Mouse (Mus musculus): Measurements from ENCODE around the gene Olfr661. TPM values are rescaled to one million over a fixed set of nuclear protein-coding genes. Genes with fewer than 3 reads are reported as not detected.

Gene Olfr661
- polyA plus RNA-seq (2012; fragmentation: generic; extraction: Trizol), result not detected

GRCm38 (mm10) chr7:104686201-104686600 lies at the start of gene Olfr661:
Gene Olfr661, plus strand, starts transcription at chr7:104686501.

GRCm38 (mm10) chr7:104646841-104647482 lies 39.3 kb upstream of the Olfr661 start, which contains the start of gene Olfr658:
Gene Olfr658, minus strand, starts transcription at chr7:104647305.

GRCm38 (mm10) chr7:104666453-104666852 lies 19.8 kb upstream of the Olfr661 start, which contains the start of gene Olfr659:
Gene Olfr659, plus strand, starts transcription at chr7:104666753.

Other genes starting within 250 kb of the Olfr661 start
- gene Trim30a, start 221.3 kb upstream of the Olfr661 start, polyA plus RNA-seq (2012; fragmentation: generic; extraction: Trizol), result 1 to 10 TPM in 1 of 2 experiments, not detected in 1; 1.7 TPM
- under 1 TPM in 1 of 2 experiments, not detected in 1; 0.73 TPM for gene Trim30d, start 178.7 kb upstream of the Olfr661 start, polyA plus RNA-seq (2012; fragmentation: generic; extraction: Trizol)
- gene Olfr651, start 136.4 kb upstream of the Olfr661 start, polyA plus RNA-seq (2012; fragmentation: generic; extraction: Trizol), result not detected
- not detected for gene Olfr652, start 125.6 kb upstream of the Olfr661 start, polyA plus RNA-seq (2012; fragmentation: generic; extraction: Trizol)
- gene Olfr653, start 109.2 kb upstream of the Olfr661 start, polyA plus RNA-seq (2012; fragmentation: generic; extraction: Trizol), result not detected
- not detected for gene Olfr654, start 99.5 kb upstream of the Olfr661 start, polyA plus RNA-seq (2012; fragmentation: generic; extraction: Trizol)
- gene Olfr655, start 84.7 kb upstream of the Olfr661 start, polyA plus RNA-seq (2012; fragmentation: generic; extraction: Trizol), result not detected
- not detected for gene Olfr656, start 72.5 kb upstream of the Olfr661 start, polyA plus RNA-seq (2012; fragmentation: generic; extraction: Trizol)
- not detected for gene Olfr657, start 61.7 kb upstream of the Olfr661 start, polyA plus RNA-seq (2012; fragmentation: generic; extraction: Trizol)
- not detected for gene Olfr658, start 39.2 kb upstream of the Olfr661 start, polyA plus RNA-seq (2012; fragmentation: generic; extraction: Trizol)
- gene Olfr659, start 19.7 kb upstream of the Olfr661 start, polyA plus RNA-seq (2012; fragmentation: generic; extraction: Trizol), result not detected
- under 1 TPM; 0.01 to 0.18 TPM for gene Usp17le, start 91.0 kb downstream of the Olfr661 start, polyA plus RNA-seq (2012; fragmentation: generic; extraction: Trizol)
- under 1 TPM; 0.05 to 0.08 TPM for gene Usp17lb, start 156.1 kb downstream of the Olfr661 start, polyA plus RNA-seq (2012; fragmentation: generic; extraction: Trizol)
- gene Usp17la, start 170.5 kb downstream of the Olfr661 start, polyA plus RNA-seq (2012; fragmentation: generic; extraction: Trizol), result under 1 TPM; 0.09 to 0.27 TPM
- not detected for gene Olfr665, start 191.5 kb downstream of the Olfr661 start, polyA plus RNA-seq (2012; fragmentation: generic; extraction: Trizol)
- gene Olfr666, start 209.5 kb downstream of the Olfr661 start, polyA plus RNA-seq (2012; fragmentation: generic; extraction: Trizol), result not detected
- gene Olfr667, start 235.0 kb downstream of the Olfr661 start, polyA plus RNA-seq (2012; fragmentation: generic; extraction: Trizol), result not detected
- not detected for gene Olfr668, start 241.6 kb downstream of the Olfr661 start, polyA plus RNA-seq (2012; fragmentation: generic; extraction: Trizol)
- gene Olfr669, start 247.7 kb downstream of the Olfr661 start, polyA plus RNA-seq (2012; fragmentation: generic; extraction: Trizol), result not detected